Mouse (Mus musculus) intestine, postnatal 0 days (tissue): ENCODE measurements at regions not wholly inside any gene's neighbourhood (a gene's known extent, or its start where the extent isn't known, plus 50 kb on each side); places are given as distances from the start of the nearest gene placed in this dataset.

Experiments
- ATAC-seq: fragments of 200-750 bp; cut with Nextera tagmentation; 2 replicates; pipeline ENCODE4 v1.8.0; 2017; ENCODE audit warnings: mild to moderate bottlenecking, moderate TSS enrichment, moderate library complexity
- H3K27ac ChIP-seq: fragments of 300-500 bp; sonication (generic); 2 replicates; pipeline ENCODE4 v1.5.1; 2014; ENCODE audit warnings: mild to moderate bottlenecking, low read depth, low read length, moderate library complexity
- H3K27me3 ChIP-seq: fragments of 300-500 bp; sonication (generic); replicated peaks from 2 replicates; pipeline ENCODE4 v1.6.1; 2014; ENCODE audit warnings: low read length, mixed read lengths; ENCODE audit not compliant: control insufficient read depth, insufficient read depth
- H3K36me3 ChIP-seq: fragments of 300-500 bp; sonication (generic); 2 replicates; pipeline ENCODE4 v1.6.1; 2014; ENCODE audit warnings: mild to moderate bottlenecking, moderate library complexity; ENCODE audit not compliant: control insufficient read depth, insufficient read depth
- H3K4me1 ChIP-seq: fragments of 300-500 bp; sonication (generic); replicated peaks from 2 replicates; pipeline ENCODE4 v1.6.1; 2014; ENCODE audit warnings: antibody characterized with exemption, low read length, mixed read lengths; ENCODE audit not compliant: control insufficient read depth, insufficient read depth
- H3K4me2 ChIP-seq: fragments of 300-500 bp; sonication (generic); replicated peaks from 2 replicates; pipeline ENCODE4 v1.6.1; 2014; ENCODE audit warnings: low read depth, mild to moderate bottlenecking, moderate library complexity
- H3K4me3 ChIP-seq: fragments of 300-500 bp; sonication (generic); 2 replicates; pipeline ENCODE4 v1.5.1; 2014; ENCODE audit warnings: low read depth, low read length
- H3K9ac ChIP-seq: fragments of 300-500 bp; sonication (generic); 2 replicates; pipeline ENCODE4 v1.6.1; 2014; ENCODE audit warnings: mild to moderate bottlenecking, low read depth, low read length
- H3K9me3 ChIP-seq: fragments of 300-500 bp; sonication (generic); 2 replicates; pipeline ENCODE4 v1.6.1; 2016; ENCODE audit warnings: mixed run types; ENCODE audit not compliant: control insufficient read depth
- CTCF ChIP-seq: sonication (generic); IDR thresholded peaks from 2 replicates; pipeline ENCODE4 v1.5.1; 2016; ENCODE audit warnings: low read depth, mild to moderate bottlenecking, control low read depth, antibody characterized with exemption, moderate library complexity
- WGBS: fragments of 180-500 bp; shearing (Covaris S2); extraction: QIAGEN DNeasy Blood & Tissue Kit; methylation state at CpG from one replicate; pipeline ENCODE4 v1.1.7; 2014; 5-methylcytosine and 5-hydroxymethylcytosine counted together

DNA sequence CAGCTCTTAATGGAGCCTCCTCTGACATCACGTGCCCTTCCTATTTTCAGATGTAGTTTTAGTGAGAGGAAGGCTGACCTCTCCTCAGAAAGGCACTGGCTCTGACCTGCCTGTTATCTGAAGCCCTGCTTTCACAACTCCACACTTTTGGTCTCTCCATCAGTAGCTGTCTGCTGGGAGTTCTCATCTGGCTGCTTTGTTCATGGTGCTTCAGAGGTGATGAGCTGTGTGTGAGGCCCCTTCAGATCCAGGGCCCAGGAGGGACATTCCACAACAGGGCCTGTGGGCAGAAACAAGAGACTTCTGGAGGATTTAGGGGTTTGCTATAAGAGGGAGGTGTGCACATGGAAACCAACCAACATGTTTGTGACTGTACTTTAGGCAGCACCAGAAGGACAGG is 50.8 kb upstream of the Fhl2 start:
- H3K4me3 ChIP-seq = no peak overlapping the region
- H3K27ac ChIP-seq = no peak overlapping the region
- no peak for ATAC-seq
- H3K9ac ChIP-seq = no peak overlapping the region
- no peaks in the 10 kb centered on the region for H3K9me3 ChIP-seq
- no peak overlapping the region for H3K4me2 ChIP-seq
- no peak for TF ChIP-seq CTCF
- H3K27me3 ChIP-seq = no peaks in the 10 kb centered on the region
- no peaks in the 10 kb centered on the region for H3K36me3 ChIP-seq
- 96% methylated on average over 1 of the region's 1 CpGs for WGBS
- H3K4me1 ChIP-seq = no peaks in the 10 kb centered on the region

GRCm38 (mm10) chr1:43250281-43250680 is 53.5 kb upstream of the Fhl2 start:
- no peak for TF ChIP-seq CTCF

DNA sequence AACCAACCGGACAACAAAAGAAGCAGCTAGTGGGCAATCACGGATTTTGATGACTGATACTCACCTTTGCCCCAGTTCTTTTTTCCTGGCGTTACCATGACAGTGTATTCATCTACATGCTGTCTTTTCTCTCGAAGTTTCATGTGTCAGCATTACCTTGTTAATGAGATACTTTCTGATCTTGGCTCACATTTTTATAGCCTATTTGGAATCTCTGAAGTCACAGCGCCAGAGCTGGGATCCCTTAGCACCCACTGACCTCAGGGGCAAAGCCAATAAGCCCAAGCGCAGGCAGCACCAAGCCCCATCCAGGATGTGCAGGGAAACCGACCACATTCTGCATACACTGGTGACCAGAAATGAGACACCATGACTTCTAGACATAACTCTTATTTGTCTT is 54.6 kb upstream of the Fhl2 start:
- TF ChIP-seq CTCF = no peak
- Histone ChIP-seq H3K4me1 (no peaks in the 10 kb centered on the region), H3K27me3 (no peaks in the 10 kb centered on the region), H3K9me3 (no peaks in the 10 kb centered on the region), H3K4me3 (no peak overlapping the region), H3K9ac (no peak overlapping the region), H3K4me2 (no peak overlapping the region), H3K27ac (no peak overlapping the region), H3K36me3 (no peaks in the 10 kb centered on the region)
- no peak for ATAC-seq
- 71% methylated on average over 7 of the region's 7 CpGs for WGBS

More at GRCm38 (mm10) chr1:43250281-43250680, 53.5 kb upstream of the Fhl2 start:
- H3K4me2 ChIP-seq = no peak overlapping the region
- H3K4me3 ChIP-seq = no peak overlapping the region
- H3K27me3 ChIP-seq = no peaks in the 10 kb centered on the region
- H3K9me3 ChIP-seq = no peaks in the 10 kb centered on the region
- WGBS = 81% methylated on average over 6 of the region's 6 CpGs
- H3K27ac ChIP-seq = no peak overlapping the region
- H3K9ac ChIP-seq = no peak overlapping the region
- ATAC-seq = no peak
- no peaks in the 10 kb centered on the region for H3K36me3 ChIP-seq
- H3K4me1 ChIP-seq = no peaks in the 10 kb centered on the region

DNA sequence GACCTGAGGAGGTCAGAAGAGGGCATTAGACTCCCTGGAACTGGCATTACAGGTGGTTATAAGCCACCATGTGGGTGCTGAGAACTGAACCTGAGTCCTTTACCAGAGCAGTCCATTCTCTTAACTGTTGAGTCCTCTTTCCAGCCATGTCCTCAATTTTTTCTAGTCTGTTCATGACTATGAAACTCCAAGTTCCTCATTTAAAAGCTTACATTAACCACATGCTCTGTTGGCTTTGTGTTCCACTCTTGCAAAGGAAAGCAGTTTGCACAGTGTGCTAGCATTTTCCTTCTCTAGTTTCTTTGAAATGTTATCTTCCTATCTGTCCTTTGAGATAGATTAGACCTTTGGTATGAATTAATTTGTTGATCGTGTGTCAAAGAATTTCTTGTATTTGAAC is 57.3 kb upstream of the Fhl2 start:
- WGBS = 79% methylated on average over 1 of the region's 1 CpGs
- no peaks in the 10 kb centered on the region for H3K4me1 ChIP-seq
- no peaks in the 10 kb centered on the region for H3K9me3 ChIP-seq
- TF ChIP-seq CTCF = no peak
- no peak overlapping the region for H3K4me3 ChIP-seq
- H3K27me3 ChIP-seq = no peaks in the 10 kb centered on the region
- H3K36me3 ChIP-seq = no peaks in the 10 kb centered on the region
- no peak overlapping the region for H3K27ac ChIP-seq
- no peak overlapping the region for H3K9ac ChIP-seq
- ATAC-seq = no peak
- H3K4me2 ChIP-seq = no peak overlapping the region

DNA sequence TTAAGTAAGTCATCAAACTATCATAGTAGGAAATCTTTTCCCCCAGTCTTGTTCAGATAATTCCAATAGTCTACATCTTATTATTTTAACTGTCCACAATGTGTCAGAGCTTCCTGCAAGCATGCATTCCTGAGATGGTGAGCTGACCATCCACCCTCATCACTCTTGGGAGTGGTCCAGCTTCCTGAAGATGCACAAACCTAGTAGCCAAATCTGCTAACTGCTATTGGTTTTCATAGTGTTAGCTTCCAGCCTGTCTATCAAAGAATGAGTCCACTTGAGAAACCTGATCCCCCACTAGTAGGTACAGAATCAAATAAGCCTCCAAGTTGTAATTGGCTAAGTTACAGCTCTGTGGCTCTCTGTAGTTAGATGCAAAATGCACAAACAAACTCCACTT is 59.3 kb upstream of the Fhl2 start:
- H3K9ac ChIP-seq = no peak overlapping the region
- no peaks in the 10 kb centered on the region for H3K36me3 ChIP-seq
- H3K4me3 ChIP-seq = no peak overlapping the region
- H3K27ac ChIP-seq = no peak overlapping the region
- H3K4me2 ChIP-seq = no peak overlapping the region
- no peaks in the 10 kb centered on the region for H3K4me1 ChIP-seq
- no peaks in the 10 kb centered on the region for H3K27me3 ChIP-seq
- ATAC-seq = no peak
- H3K9me3 ChIP-seq = no peaks in the 10 kb centered on the region
- no peak for TF ChIP-seq CTCF

GRCm38 (mm10) chr1:43257909-43258308 is 61.1 kb upstream of the Fhl2 start:
- Histone ChIP-seq H3K36me3 (no peaks in the 10 kb centered on the region), H3K4me3 (no peak overlapping the region), H3K9me3 (no peaks in the 10 kb centered on the region), H3K9ac (no peak overlapping the region), H3K4me1 (no peaks in the 10 kb centered on the region), H3K4me2 (no peak overlapping the region), H3K27me3 (no peaks in the 10 kb centered on the region), H3K27ac (no peak overlapping the region)
- 85% methylated on average over 6 of the region's 6 CpGs for WGBS
- ATAC-seq = no peak
- no peak for TF ChIP-seq CTCF

DNA sequence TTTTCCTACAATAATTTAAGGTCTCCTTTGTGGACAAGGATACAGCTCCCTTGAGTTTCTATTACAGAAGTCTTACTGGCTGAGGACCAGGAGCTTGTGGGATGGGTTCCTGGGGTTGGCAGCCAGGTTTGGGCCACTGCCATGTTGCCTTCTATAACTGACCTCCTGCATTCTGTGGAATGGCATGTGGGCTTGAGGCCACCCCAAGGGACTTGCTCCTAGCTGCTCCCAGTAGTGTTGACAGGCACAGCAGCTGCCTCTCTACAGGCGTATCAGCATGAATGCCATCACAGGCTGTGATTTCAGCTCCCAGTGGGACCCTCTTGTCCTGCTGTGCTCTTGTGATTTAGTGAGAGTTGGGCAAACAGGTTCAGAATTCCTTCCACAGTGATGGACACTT is 63.1 kb upstream of the Fhl2 start:
- Histone ChIP-seq H3K4me2 (no peak overlapping the region), H3K4me3 (no peak overlapping the region), H3K4me1 (no peaks in the 10 kb centered on the region), H3K9ac (no peak overlapping the region), H3K9me3 (no peaks in the 10 kb centered on the region), H3K27me3 (no peaks in the 10 kb centered on the region), H3K36me3 (no peaks in the 10 kb centered on the region), H3K27ac (no peak overlapping the region)
- TF ChIP-seq CTCF = no peak
- 83% methylated on average over 1 of the region's 1 CpGs for WGBS
- ATAC-seq = no peak
